Mouse (Mus musculus): ENCODE results near the gene Pigr. TPM values are rescaled to one million over a fixed set of nuclear protein-coding genes. Genes with fewer than 3 reads are reported as not detected.

Gene Pigr
- total and polyA plus RNA-seq, 2 experiments from 2014 or later, result not detected

GRCm38 (mm10) chr1:130864238-130864637 is 37.8 kb downstream of the Pigr start:
- Histone ChIP-seq H3K9ac (no peak overlapping the region), H3K27ac (ENCODE audit: low read depth, low read length) (no peak overlapping the region), H3K27me3 (ENCODE audit: insufficient read depth, low read length) (no peaks in the 10 kb centered on the region), H3K4me3 (ENCODE audit: low read depth, low read length) (no peak overlapping the region), H3K4me2 (ENCODE audit: low read depth) (no peak overlapping the region), H3K4me1 (ENCODE audit: insufficient read depth) (no peaks in the 10 kb centered on the region), H3K9me3 (ENCODE audit: low read length) (no peaks in the 10 kb centered on the region), H3K36me3 (ENCODE audit: insufficient read depth) (no peaks in the 10 kb centered on the region)
- 85% methylated on average over 4 of the region's 4 CpGs for WGBS
- DNase-seq (no peak), ATAC-seq (no peak)
- TF ChIP-seq CTCF (IDR thresholded peaks at IDR 0.05; ENCODE audit: low read depth), result no peak

GRCm38 (mm10) chr1:130864741-130865140 is 38.3 kb downstream of the Pigr start:
- no peak overlapping the region for H3K9ac ChIP-seq
- no peak overlapping the region for H3K4me3 ChIP-seq (ENCODE audit: low read depth, low read length)
- no peaks in the 10 kb centered on the region for H3K27me3 ChIP-seq (ENCODE audit: insufficient read depth, low read length)
- no peak overlapping the region for H3K27ac ChIP-seq (ENCODE audit: low read depth, low read length)
- no peaks in the 10 kb centered on the region for H3K36me3 ChIP-seq (ENCODE audit: insufficient read depth)
- no peak for TF ChIP-seq CTCF (IDR thresholded peaks at IDR 0.05; ENCODE audit: low read depth)
- ATAC-seq (no peak), DNase-seq (no peak)
- no peak overlapping the region for H3K4me2 ChIP-seq (ENCODE audit: low read depth)
- no peaks in the 10 kb centered on the region for H3K4me1 ChIP-seq (ENCODE audit: insufficient read depth)
- no peaks in the 10 kb centered on the region for H3K9me3 ChIP-seq (ENCODE audit: low read length)
- 92% methylated on average over 5 of the region's 5 CpGs for WGBS

GRCm38 (mm10) chr1:130865541-130866221 is 39.2 kb downstream of the Pigr start, which contains the start of gene Fcmr:
Fcmr (plus strand) TSS chr1:130865669.
- WGBS, result 76% methylated on average over 7 of the region's 7 CpGs
- ATAC-seq (no peak), DNase-seq (no peak)
- H3K36me3 ChIP-seq (ENCODE audit: insufficient read depth), result no peaks in the 10 kb centered on the region
- no peak within 1 kb of the TSS for H3K4me2 ChIP-seq (ENCODE audit: low read depth)
- no peaks in the 10 kb centered on the region for H3K9me3 ChIP-seq (ENCODE audit: low read length)
- no peak within 1 kb of the TSS for H3K9ac ChIP-seq
- no peak within 1 kb of the TSS for H3K4me3 ChIP-seq (ENCODE audit: low read depth, low read length)
- no peak for TF ChIP-seq CTCF (IDR thresholded peaks at IDR 0.05; ENCODE audit: low read depth)
- no peaks in the 10 kb centered on the region for H3K27me3 ChIP-seq (ENCODE audit: insufficient read depth, low read length)
- H3K27ac ChIP-seq (ENCODE audit: low read depth, low read length), result no peak within 1 kb of the TSS
- H3K4me1 ChIP-seq (ENCODE audit: insufficient read depth), result no peaks in the 10 kb centered on the region

DNA sequence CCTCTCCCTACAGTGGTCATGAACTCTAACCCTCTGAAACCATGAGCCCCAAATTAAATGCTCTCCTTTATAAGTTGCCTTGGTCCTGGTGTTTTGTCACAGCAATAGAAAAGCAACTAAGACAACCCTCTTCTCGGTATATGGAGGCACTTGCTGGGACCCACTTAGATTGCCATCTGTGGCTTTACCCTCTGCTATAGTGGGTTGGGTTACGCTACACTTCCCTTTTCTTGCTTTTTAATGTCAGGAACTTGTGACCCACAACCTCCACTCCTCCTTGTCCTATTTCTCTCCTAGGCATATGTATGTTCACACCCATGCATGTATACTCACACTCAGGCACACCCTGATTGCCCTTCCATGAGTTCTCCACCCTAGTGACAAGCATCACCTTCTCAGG is 46.4 kb downstream of the Pigr start:
- DNase-seq (no peak), ATAC-seq (no peak)
- no peaks in the 10 kb centered on the region for H3K9me3 ChIP-seq (ENCODE audit: low read length)
- no peaks in the 10 kb centered on the region for H3K4me1 ChIP-seq (ENCODE audit: insufficient read depth)
- H3K9ac ChIP-seq, result no peak overlapping the region
- no peaks in the 10 kb centered on the region for H3K27me3 ChIP-seq (ENCODE audit: insufficient read depth, low read length)
- TF ChIP-seq CTCF (IDR thresholded peaks at IDR 0.05; ENCODE audit: low read depth), result no peak
- no peaks in the 10 kb centered on the region for H3K36me3 ChIP-seq (ENCODE audit: insufficient read depth)
- no peak overlapping the region for H3K4me3 ChIP-seq (ENCODE audit: low read depth, low read length)
- H3K27ac ChIP-seq (ENCODE audit: low read depth, low read length), result no peak overlapping the region
- 98% methylated on average over 2 of the region's 2 CpGs for WGBS
- no peak overlapping the region for H3K4me2 ChIP-seq (ENCODE audit: low read depth)

DNA sequence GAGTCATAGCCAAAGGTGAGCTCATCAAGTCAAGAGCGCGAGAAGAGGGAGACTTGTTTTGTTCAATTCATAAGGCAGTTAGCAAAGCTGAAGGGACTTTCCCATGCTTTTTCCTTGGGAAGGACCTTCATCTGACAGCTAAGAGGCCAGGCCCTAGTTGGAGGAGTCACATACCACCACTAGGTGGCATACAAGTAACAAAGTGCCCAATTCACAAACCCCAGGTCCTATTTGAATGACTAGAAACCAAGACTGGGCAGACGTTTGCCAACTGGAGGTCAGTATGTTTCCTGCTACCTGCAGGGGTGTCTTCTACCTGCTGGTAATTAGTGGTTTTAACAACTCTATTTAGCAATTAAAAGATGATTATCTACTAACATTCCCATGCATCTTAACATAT is 48.7 kb downstream of the Pigr start:
- Histone ChIP-seq H3K4me1 (ENCODE audit: insufficient read depth) (no peaks in the 10 kb centered on the region), H3K9me3 (ENCODE audit: low read length) (no peaks in the 10 kb centered on the region), H3K27me3 (ENCODE audit: insufficient read depth, low read length) (0 out of 2 replicates have a peak, but pooled peaks cover 8% of the 10 kb centered on the region), H3K4me2 (ENCODE audit: low read depth) (no peak overlapping the region), H3K36me3 (ENCODE audit: insufficient read depth) (no peaks in the 10 kb centered on the region), H3K4me3 (ENCODE audit: low read depth, low read length) (no peak overlapping the region), H3K9ac (no peak overlapping the region), H3K27ac (ENCODE audit: low read depth, low read length) (no peak overlapping the region)
- peak; percentile 79 for TF ChIP-seq CTCF (IDR thresholded peaks at IDR 0.05; ENCODE audit: low read depth)
- 36% methylated on average over 3 of the region's 3 CpGs for WGBS
- DNase-seq (peak; percentile 66), ATAC-seq (peak; percentile 61; the same call in 1 of the 2 replicates)

DNA sequence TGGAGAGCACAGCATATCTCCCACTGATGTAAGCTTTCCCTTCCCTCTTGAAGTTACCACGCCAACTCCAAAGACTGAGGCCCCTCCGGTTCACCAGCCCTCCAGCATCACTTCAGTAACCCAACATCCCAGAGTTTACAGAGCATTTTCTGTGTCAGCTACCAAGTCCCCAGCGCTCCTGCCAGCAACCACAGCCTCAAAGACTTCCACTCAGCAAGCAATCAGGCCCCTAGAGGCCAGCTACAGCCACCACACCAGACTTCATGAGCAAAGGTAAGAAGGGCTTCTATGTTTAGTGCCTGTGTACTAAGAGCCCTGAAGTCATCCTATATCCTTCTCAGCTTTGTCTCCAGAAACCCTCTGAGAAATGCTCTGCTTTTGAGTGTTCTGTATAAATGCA is 49.4 kb downstream of the Pigr start:
- DNase-seq (no peak), ATAC-seq (no peak)
- Histone ChIP-seq H3K4me2 (ENCODE audit: low read depth) (no peak overlapping the region), H3K9ac (no peak overlapping the region), H3K4me3 (ENCODE audit: low read depth, low read length) (no peak overlapping the region), H3K27ac (ENCODE audit: low read depth, low read length) (no peak overlapping the region), H3K9me3 (ENCODE audit: low read length) (no peaks in the 10 kb centered on the region), H3K36me3 (ENCODE audit: insufficient read depth) (no peaks in the 10 kb centered on the region), H3K27me3 (ENCODE audit: insufficient read depth, low read length) (0 out of 2 replicates have a peak, but pooled peaks cover 8% of the 10 kb centered on the region), H3K4me1 (ENCODE audit: insufficient read depth) (no peaks in the 10 kb centered on the region)
- WGBS, result 70% methylated on average over 3 of the region's 3 CpGs
- no peak for TF ChIP-seq CTCF (IDR thresholded peaks at IDR 0.05; ENCODE audit: low read depth)

- Histone ChIP-seq H3K4me2 (ENCODE audit: low read depth) (no peak overlapping the region), H3K9ac (no peak overlapping the region), H3K36me3 (ENCODE audit: insufficient read depth) (no peaks in the 10 kb centered on the region), H3K27me3 (ENCODE audit: insufficient read depth, low read length) (0 out of 2 replicates have a peak, but pooled peaks cover 8% of the 10 kb centered on the region), H3K4me1 (ENCODE audit: insufficient read depth) (no peaks in the 10 kb centered on the region), H3K9me3 (ENCODE audit: low read length) (no peaks in the 10 kb centered on the region), H3K27ac (ENCODE audit: low read depth, low read length) (no peak overlapping the region), H3K4me3 (ENCODE audit: low read depth, low read length) (no peak overlapping the region)
- 23% methylated on average over 3 of the region's 3 CpGs for WGBS
- TF ChIP-seq CTCF (IDR thresholded peaks at IDR 0.05; ENCODE audit: low read depth), result peak; percentile 83
- ATAC-seq (0 out of 2 replicates have a peak, but pooled peaks have one; percentile 39), DNase-seq (peak; percentile 90)
These were observed 50.5 kb downstream of the Pigr start for GRCm38 (mm10) chr1:130876931-130877509.

Data from forebrain, postnatal 0 days (tissue).